Mouse (Mus musculus): ENCODE results near the gene Plekhm1.

DNA sequence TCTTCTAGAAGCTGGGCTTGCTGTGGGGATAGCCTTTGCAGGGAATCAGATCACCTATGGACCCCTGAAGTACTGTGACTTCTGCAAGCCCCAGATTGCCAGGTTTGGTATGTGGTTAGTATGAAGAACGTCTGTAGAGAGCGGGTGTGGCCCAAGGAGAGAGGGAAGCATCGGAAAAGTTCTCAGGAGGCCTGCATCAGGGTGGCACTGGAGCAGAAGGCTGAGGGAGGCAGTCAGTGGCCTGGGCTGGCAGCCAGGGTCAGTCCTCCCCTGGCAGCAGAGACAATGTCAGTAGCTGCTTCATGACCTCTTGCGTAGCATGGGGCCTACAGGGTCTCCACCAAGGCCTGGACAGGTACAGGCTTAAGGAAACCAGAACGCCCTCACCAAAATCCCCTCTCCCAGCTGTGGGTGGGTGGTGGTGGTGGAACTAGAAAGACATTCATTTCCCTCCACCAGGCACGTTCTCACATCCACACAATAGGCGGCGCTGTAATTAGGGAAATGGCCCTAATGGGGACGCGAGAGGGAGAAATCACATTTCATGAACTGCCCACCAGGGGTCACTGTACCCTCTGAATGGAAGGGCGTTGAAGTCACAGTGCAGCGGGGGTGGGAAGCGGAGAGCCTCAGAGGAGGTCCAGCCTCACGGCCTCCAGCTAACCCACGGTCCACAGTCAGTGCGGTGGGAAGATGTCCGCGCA, 80.1 kb downstream of the Plekhm1 start:
- TF ChIP-seq CTCF (IDR thresholded peaks at IDR 0.05; ENCODE audit: borderline replicate concordance, insufficient read depth, low read depth, low read length) = peak; percentile 92
- peak; percentile 70 for TF ChIP-seq POLR2A (IDR thresholded peaks at IDR 0.05; ENCODE audit: borderline replicate concordance, insufficient read depth, low read length)
